Mouse (Mus musculus) forebrain, embryonic 13.5 days (tissue): ENCODE data around the gene Arhgef28. TPM values are rescaled to one million over a fixed set of nuclear protein-coding genes. Genes with fewer than 3 reads are reported as not detected.

Experiments used
- ATAC-seq: fragments of 200-750 bp; cut with Nextera tagmentation; 2 replicates; pipeline ENCODE4 v1.8.0; 2017
- H3K27ac ChIP-seq: fragments of 300-500 bp; sonication (generic); 2 replicates; pipeline ENCODE4 v1.5.1; 2015; ENCODE audit warnings: inconsistent platforms, mild to moderate bottlenecking, moderate library complexity
- H3K27me3 ChIP-seq: fragments of 300-500 bp; sonication (generic); 2 replicates; pipeline ENCODE4 v1.6.1; 2015; ENCODE audit warnings: mild to moderate bottlenecking, inconsistent platforms
- H3K36me3 ChIP-seq: fragments of 300-500 bp; sonication (generic); 2 replicates; pipeline ENCODE4 v1.6.1; 2015; ENCODE audit warnings: mild to moderate bottlenecking, inconsistent platforms; ENCODE audit not compliant: poor library complexity, severe bottlenecking
- H3K4me1 ChIP-seq: fragments of 300-500 bp; sonication (generic); 2 replicates; pipeline ENCODE4 v1.6.1; 2015; ENCODE audit warnings: inconsistent platforms
- H3K4me2 ChIP-seq: fragments of 300-500 bp; sonication (generic); 2 replicates; pipeline ENCODE4 v1.6.1; 2015; ENCODE audit warnings: inconsistent platforms, mild to moderate bottlenecking, moderate library complexity
- H3K4me3 ChIP-seq: fragments of 300-500 bp; sonication (generic); 2 replicates; pipeline ENCODE4 v1.5.1; 2015; ENCODE audit warnings: mild to moderate bottlenecking, inconsistent platforms
- H3K9ac ChIP-seq: fragments of 300-500 bp; sonication (generic); 2 replicates; pipeline ENCODE4 v1.6.1; 2015; ENCODE audit warnings: mild to moderate bottlenecking, inconsistent platforms
- H3K9me3 ChIP-seq: fragments of 300-500 bp; sonication (generic); replicated peaks from 2 replicates; pipeline ENCODE4 v1.6.1; 2016; ENCODE audit warnings: inconsistent platforms
- WGBS: fragments of 180-500 bp; shearing (Covaris S2); methylation state at CpG from one replicate; pipeline ENCODE4 v1.1.7; 2015; 5-methylcytosine and 5-hydroxymethylcytosine counted together
- polyA plus RNA-seq: library from polyadenylated mRNA; unstranded; fragments of >200 nt; fragmentation: Nextera tagmentation; extraction: Ambion mirVana; gene quantifications from 2 replicates; pipeline ENCODE4 v1.2.1, GENCODE M21; 2015

The Arhgef28 gene
- polyA plus RNA-seq, 1 experiment from 2014 or later: 7.0 TPM

- H3K36me3 ChIP-seq: no peaks in the 10 kb centered on the region
- no peak overlapping the region for H3K4me2 ChIP-seq
- no peaks in the 10 kb centered on the region for H3K9me3 ChIP-seq
- no peak overlapping the region for H3K4me3 ChIP-seq
- H3K4me1 ChIP-seq: peaks cover 5% of the 10 kb centered on the region; the same call in 1 of the 2 replicates
- no peaks in the 10 kb centered on the region for H3K27me3 ChIP-seq
- no peak for ATAC-seq
- H3K9ac ChIP-seq: no peak overlapping the region
- 90% methylated on average over 5 of the region's 5 CpGs for WGBS
- H3K27ac ChIP-seq: no peak overlapping the region
Observed at GRCm38 (mm10) chr13:98002598-98002997, 203.6 kb downstream of the Arhgef28 start.

GRCm38 (mm10) chr13:98002121-98002520 lies 204.1 kb downstream of the Arhgef28 start:
- no peaks in the 10 kb centered on the region for H3K9me3 ChIP-seq
- H3K27me3 ChIP-seq: no peaks in the 10 kb centered on the region
- H3K36me3 ChIP-seq: no peaks in the 10 kb centered on the region
- H3K4me3 ChIP-seq: no peak overlapping the region
- no peak for ATAC-seq
- peaks cover 5% of the 10 kb centered on the region; the same call in 1 of the 2 replicates for H3K4me1 ChIP-seq
- H3K9ac ChIP-seq: no peak overlapping the region
- H3K4me2 ChIP-seq: no peak overlapping the region
- 73% methylated on average over 2 of the region's 2 CpGs for WGBS
- no peak overlapping the region for H3K27ac ChIP-seq

- Histone ChIP-seq H3K4me1 (peaks cover 5% of the 10 kb centered on the region; the same call in 1 of the 2 replicates), H3K27me3 (no peaks in the 10 kb centered on the region), H3K27ac (no peak overlapping the region), H3K4me2 (no peak overlapping the region), H3K9ac (no peak overlapping the region), H3K36me3 (no peaks in the 10 kb centered on the region), H3K4me3 (no peak overlapping the region), H3K9me3 (no peaks in the 10 kb centered on the region)
- WGBS: 79% methylated on average over 11 of the region's 11 CpGs
- no peak for ATAC-seq
Observed at GRCm38 (mm10) chr13:98001719-98002118, 204.5 kb downstream of the Arhgef28 start.

- H3K9me3 ChIP-seq: no peaks in the 10 kb centered on the region
- no peak overlapping the region for H3K4me2 ChIP-seq
- no peak for ATAC-seq
- no peak overlapping the region for H3K4me3 ChIP-seq
- no peaks in the 10 kb centered on the region for H3K27me3 ChIP-seq
- 89% methylated on average over 9 of the region's 9 CpGs for WGBS
- no peak overlapping the region for H3K27ac ChIP-seq
- H3K36me3 ChIP-seq: no peaks in the 10 kb centered on the region
- H3K4me1 ChIP-seq: peaks cover 5% of the 10 kb centered on the region; the same call in 1 of the 2 replicates
- H3K9ac ChIP-seq: no peak overlapping the region
Observed at GRCm38 (mm10) chr13:98000841-98001240, 205.4 kb downstream of the Arhgef28 start.

GRCm38 (mm10) chr13:97999130-97999529 lies 207.1 kb downstream of the Arhgef28 start:
- Histone ChIP-seq H3K36me3 (no peaks in the 10 kb centered on the region), H3K9me3 (no peaks in the 10 kb centered on the region), H3K4me2 (no peak overlapping the region), H3K27me3 (no peaks in the 10 kb centered on the region), H3K4me3 (no peak overlapping the region), H3K27ac (no peak overlapping the region), H3K9ac (no peak overlapping the region), H3K4me1 (peaks cover 5% of the 10 kb centered on the region; the same call in 1 of the 2 replicates)
- no peak for ATAC-seq
- 85% methylated on average over 8 of the region's 8 CpGs for WGBS

GRCm38 (mm10) chr13:97998570-97998969 lies 207.7 kb downstream of the Arhgef28 start:
- WGBS: 38% methylated on average over 8 of the region's 8 CpGs
- no peaks in the 10 kb centered on the region for H3K9me3 ChIP-seq
- H3K9ac ChIP-seq: no peak overlapping the region
- H3K27me3 ChIP-seq: no peaks in the 10 kb centered on the region
- H3K27ac ChIP-seq: no peak overlapping the region
- 0 out of 2 replicates have a peak, but pooled peaks have one; percentile 36 for ATAC-seq
- H3K4me3 ChIP-seq: no peak overlapping the region
- H3K4me2 ChIP-seq: no peak overlapping the region
- peaks cover 5% of the 10 kb centered on the region; the same call in 1 of the 2 replicates for H3K4me1 ChIP-seq
- H3K36me3 ChIP-seq: no peaks in the 10 kb centered on the region

GRCm38 (mm10) chr13:97990939-97991338 lies 215.3 kb downstream of the Arhgef28 start:
- Histone ChIP-seq H3K27me3 (no peaks in the 10 kb centered on the region), H3K9ac (no peak overlapping the region), H3K9me3 (no peaks in the 10 kb centered on the region), H3K27ac (no peak overlapping the region), H3K4me1 (no peaks in the 10 kb centered on the region), H3K36me3 (no peaks in the 10 kb centered on the region), H3K4me3 (no peak overlapping the region), H3K4me2 (no peak overlapping the region)
- WGBS: 85% methylated on average over 8 of the region's 8 CpGs
- ATAC-seq: no peak

- ATAC-seq: no peak
- no peak overlapping the region for H3K27ac ChIP-seq
- no peak overlapping the region for H3K4me2 ChIP-seq
- no peaks in the 10 kb centered on the region for H3K9me3 ChIP-seq
- no peak overlapping the region for H3K9ac ChIP-seq
- no peak overlapping the region for H3K4me3 ChIP-seq
- no peaks in the 10 kb centered on the region for H3K36me3 ChIP-seq
- H3K4me1 ChIP-seq: no peaks in the 10 kb centered on the region
- WGBS: 92% methylated on average over 6 of the region's 6 CpGs
- H3K27me3 ChIP-seq: no peaks in the 10 kb centered on the region
Observed at GRCm38 (mm10) chr13:97988796-97989195, 217.4 kb downstream of the Arhgef28 start.

- no peaks in the 10 kb centered on the region for H3K9me3 ChIP-seq
- no peak overlapping the region for H3K4me3 ChIP-seq
- H3K9ac ChIP-seq: no peak overlapping the region
- ATAC-seq: no peak
- no peaks in the 10 kb centered on the region for H3K27me3 ChIP-seq
- H3K36me3 ChIP-seq: no peaks in the 10 kb centered on the region
- H3K4me2 ChIP-seq: no peak overlapping the region
- H3K4me1 ChIP-seq: 0 out of 2 replicates have a peak, but pooled peaks cover 2% of the 10 kb centered on the region
- WGBS: 93% methylated on average over 6 of the region's 6 CpGs
- H3K27ac ChIP-seq: no peak overlapping the region
Observed at GRCm38 (mm10) chr13:97986691-97987090, 219.5 kb downstream of the Arhgef28 start.

- Histone ChIP-seq H3K4me3 (no peak overlapping the region), H3K4me2 (no peak overlapping the region), H3K9ac (no peak overlapping the region), H3K36me3 (no peaks in the 10 kb centered on the region), H3K27me3 (no peaks in the 10 kb centered on the region), H3K27ac (no peak overlapping the region), H3K4me1 (0 out of 2 replicates have a peak, but pooled peaks cover 3% of the 10 kb centered on the region), H3K9me3 (no peaks in the 10 kb centered on the region)
- ATAC-seq: no peak
- WGBS: 83% methylated on average over 9 of the region's 9 CpGs
Observed at GRCm38 (mm10) chr13:97977104-97977503, 229.1 kb downstream of the Arhgef28 start.

GRCm38 (mm10) chr13:97976642-97977041 lies 229.6 kb downstream of the Arhgef28 start:
- Histone ChIP-seq H3K27ac (no peak overlapping the region), H3K9ac (no peak overlapping the region), H3K4me1 (0 out of 2 replicates have a peak, but pooled peaks cover 1% of the 10 kb centered on the region), H3K36me3 (no peaks in the 10 kb centered on the region), H3K4me3 (no peak overlapping the region), H3K4me2 (no peak overlapping the region), H3K9me3 (no peaks in the 10 kb centered on the region), H3K27me3 (no peaks in the 10 kb centered on the region)
- WGBS: 89% methylated on average over 2 of the region's 2 CpGs
- no peak for ATAC-seq

GRCm38 (mm10) chr13:97974532-97975194 lies 231.6 kb downstream of the Arhgef28 start:
- no peak for ATAC-seq

GRCm38 (mm10) chr13:97973915-97974314 lies 232.3 kb downstream of the Arhgef28 start:
- no peak overlapping the region for H3K4me3 ChIP-seq
- H3K36me3 ChIP-seq: no peaks in the 10 kb centered on the region
- WGBS: 86% methylated on average over 4 of the region's 4 CpGs
- H3K9me3 ChIP-seq: no peaks in the 10 kb centered on the region
- H3K9ac ChIP-seq: no peak overlapping the region
- no peak overlapping the region for H3K27ac ChIP-seq
- H3K27me3 ChIP-seq: no peaks in the 10 kb centered on the region
- H3K4me2 ChIP-seq: no peak overlapping the region
- ATAC-seq: no peak
- H3K4me1 ChIP-seq: no peaks in the 10 kb centered on the region; the same call in 1 of the 2 replicates

More at GRCm38 (mm10) chr13:97974532-97975194, 231.6 kb downstream of the Arhgef28 start:
- WGBS: 88% methylated on average over 6 of the region's 6 CpGs
- no peaks in the 10 kb centered on the region for H3K36me3 ChIP-seq
- H3K4me1 ChIP-seq: no peaks in the 10 kb centered on the region; the same call in 1 of the 2 replicates
- H3K4me2 ChIP-seq: no peak overlapping the region
- no peak overlapping the region for H3K27ac ChIP-seq
- H3K4me3 ChIP-seq: no peak overlapping the region
- no peaks in the 10 kb centered on the region for H3K27me3 ChIP-seq
- H3K9ac ChIP-seq: no peak overlapping the region
- no peaks in the 10 kb centered on the region for H3K9me3 ChIP-seq
